ENCODE assay signal across 21 mouse cellular contexts in the genomic region with DNA sequence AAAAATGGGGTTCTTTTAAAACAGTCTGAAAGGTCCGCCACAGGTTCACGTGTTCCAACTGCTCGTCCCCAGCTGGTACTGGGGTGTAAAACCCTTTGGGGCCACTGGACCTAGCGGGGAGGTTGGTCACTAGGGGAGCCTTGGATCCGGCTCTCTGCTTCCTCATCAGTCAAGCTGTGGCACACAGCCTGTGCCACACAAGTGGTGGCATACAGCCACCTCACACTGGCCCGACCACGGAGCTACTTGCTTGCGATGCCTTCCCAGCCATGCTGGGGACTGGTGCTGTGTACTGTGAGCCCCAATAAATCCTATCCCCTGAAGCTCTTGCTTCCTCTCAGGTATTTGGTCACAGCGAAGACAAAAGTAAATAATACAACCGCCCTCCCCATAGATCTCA.
DNase-seq lines count a peak whose midpoint lies in the region; ATAC-seq and TF ChIP-seq lines count a peak whose summit lies in the region.
"Had no signal": no experiment of that assay in that cellular context is flagged by ENCODE, and none has a peak within 500 bp of the region (broad histone marks: within the 10 kb centered on the region; RNA-seq: fewer than 3 reads in every experiment).

No protein-coding gene starts in this region.

- H3K36me3 ChIP-seq in liver, embryonic 15.5 days (replicated peaks) = no peaks in the 10 kb centered on the region
- H3K36me3 ChIP-seq in ES-E14 (ENCODE audit: control insufficient read depth, insufficient read depth, low read length, poor library complexity, severe bottlenecking) = no peaks in the 10 kb centered on the region; the same call in 1 of the 2 replicates
- 0 out of 2 replicates have a peak, but pooled peaks cover 3% of the 10 kb centered on the region for H3K36me3 ChIP-seq in kidney, embryonic 16.5 days (ENCODE audit: insufficient read depth, low read length)
- H3K36me3 ChIP-seq: heart, embryonic 15.5 days had no signal

- no peak overlapping the region for H3K9ac ChIP-seq in liver, embryonic 15.5 days
- H3K9ac ChIP-seq in ES-E14 (ENCODE audit: insufficient read depth, low read depth, low read length, poor library complexity, severe bottlenecking) = peak overlapping the region; percentile 36; the same call in 1 of the 2 replicates
- H3K9ac ChIP-seq in kidney, embryonic 16.5 days (replicated peaks; ENCODE audit: low read length) = no peak overlapping the region
- H3K9ac ChIP-seq: heart, embryonic 15.5 days; liver, embryonic 14.5 days had no signal

- in situ Hi-C loops in ES-E14 (cut with MboI; ENCODE audit: low sequenced_read_pairs in 2 of 2, unreplicated experiment in 2 of 2) = no loop called here

- no peaks in the 10 kb centered on the region for H3K9me3 ChIP-seq in liver, embryonic 15.5 days (replicated peaks)
- H3K9me3 ChIP-seq in ES-E14 (ENCODE audit: control insufficient read depth, insufficient read depth, low read depth, low read length) = no peaks in the 10 kb centered on the region
- H3K9me3 ChIP-seq in kidney, embryonic 16.5 days (ENCODE audit: low read length) = no peaks in the 10 kb centered on the region
- H3K9me3 ChIP-seq: embryonic facial prominence, embryonic 10.5 days; heart, embryonic 15.5 days had no signal

- no peak for ATAC-seq in liver, embryonic 15.5 days (ENCODE audit: insufficient read depth)
- no peak for ATAC-seq in kidney, embryonic 16.5 days (ENCODE audit: low FRiP score, low TSS enrichment)
- ATAC-seq: forebrain, embryonic 14.5 days; midbrain, embryonic 16.5 days; Patski had no signal

- H3K27me3 ChIP-seq in liver, embryonic 15.5 days = no peaks in the 10 kb centered on the region
- no peaks in the 10 kb centered on the region; the same call in 1 of the 2 replicates for H3K27me3 ChIP-seq in kidney, embryonic 16.5 days (ENCODE audit: insufficient read depth, low read length)
- H3K27me3 ChIP-seq: heart, embryonic 15.5 days; Patski had no signal

- WGBS in liver, embryonic 15.5 days (ENCODE audit: insufficient replicate concordance) = 60% methylated on average over 10 of the region's 10 CpGs
- 81% methylated on average over 10 of the region's 10 CpGs for WGBS in kidney, embryonic 16.5 days

- DNase-seq in liver (no peak), ES-E14 (ENCODE audit: low read depth, low spot score) (no peak)
- peak; percentile 48 to 54 for DNase-seq in cerebellum, adult 18-20 months
- DNase-seq in cerebellum, postnatal 25 days = peak; percentile 40 to 62
- no peak for DNase-seq in right cerebral cortex, postnatal 4 days
- DNase-seq: adrenal gland, adult 8-10 months; gastrocnemius, postnatal 25 days; heart, adult 2 months; kidney, adult 2 months; kidney, postnatal 36 days; right cerebral cortex, postnatal 14 days; thymus, adult 2 months had no signal

- H3K4me2 ChIP-seq in liver, embryonic 15.5 days = peak overlapping the region; percentile 14; the same call in 1 of the 2 replicates
- no peak overlapping the region for H3K4me2 ChIP-seq in kidney, embryonic 16.5 days (replicated peaks; ENCODE audit: low read depth, low read length)
- H3K4me2 ChIP-seq: heart, embryonic 15.5 days had no signal

- no peak overlapping the region for H3K4me3 ChIP-seq in liver, embryonic 15.5 days (replicated peaks)
- 0 out of 4 replicates have a peak overlapping the region, but pooled peaks have one; percentile 7 to 32 for H3K4me3 ChIP-seq in ES-E14 (ENCODE audit: insufficient read depth in 1 of 2, low read depth in 1 of 2, low read length in 2 of 2, poor library complexity in 1 of 2, severe bottlenecking in 1 of 2)
- no peak overlapping the region for H3K4me3 ChIP-seq in kidney, embryonic 16.5 days (ENCODE audit: low read length)
- H3K4me3 ChIP-seq: embryonic facial prominence, embryonic 10.5 days; heart, adult 2 months; heart, embryonic 15.5 days; left cerebral cortex, adult 2 months had no signal

- H3K27ac ChIP-seq in liver, embryonic 15.5 days (replicated peaks) = 0 out of 2 replicates have a peak overlapping the region, but pooled peaks have one; percentile 43
- H3K27ac ChIP-seq in ES-E14 (ENCODE audit: insufficient read depth, low read depth, low read length, poor library complexity, severe bottlenecking) = no peak overlapping the region
- no peak overlapping the region for H3K27ac ChIP-seq in kidney, embryonic 16.5 days (ENCODE audit: low read length)
- H3K27ac ChIP-seq: embryonic facial prominence, embryonic 10.5 days; heart, adult 2 months; heart, embryonic 15.5 days; left cerebral cortex, adult 2 months; liver, embryonic 14.5 days had no signal

- no peaks in the 10 kb centered on the region; the same call in 1 of the 2 replicates for H3K4me1 ChIP-seq in liver, embryonic 15.5 days (replicated peaks)
- H3K4me1 ChIP-seq in ES-E14 (ENCODE audit: control insufficient read depth in 2 of 2, insufficient read depth in 2 of 2, low read length in 2 of 2, poor library complexity in 1 of 2) = peaks cover 14 to 19% of the 10 kb centered on the region in 2 experiments
- H3K4me1 ChIP-seq in kidney, embryonic 16.5 days (ENCODE audit: insufficient read depth, low read length) = 0 out of 2 replicates have a peak, but pooled peaks cover 3% of the 10 kb centered on the region

TF ChIP-seq in ES-E14, 5 proteins besides CTCF, POLR2A, EP300 and RAD21:
- TF ChIP-seq ZC3H11A (IDR thresholded peaks at IDR 0.05; ENCODE audit: borderline replicate concordance, low read depth, low read length) (no peak), HCFC1 (IDR thresholded peaks at IDR 0.05; ENCODE audit: borderline replicate concordance, insufficient read depth, low read length) (no peak), MAFK (IDR thresholded peaks at IDR 0.05; ENCODE audit: insufficient read depth, low read depth, low read length) (no peak)

Comparison
In these comparisons a context has a peak if more than half of its experiments do, and no peak if none do; other contexts are left out.
1. H3K4me3 ChIP-seq: peak in ES-E14 (2 of 2); none in liver, embryonic 15.5 days (single experiment) and kidney, embryonic 16.5 days (single experiment).
2. DNase-seq: peak in cerebellum, adult 18-20 months (2 of 2) and cerebellum, postnatal 25 days (2 of 2); none in liver (single experiment), ES-E14 (single experiment) and right cerebral cortex, postnatal 4 days (single experiment).